Mouse (Mus musculus): ENCODE measurements around the gene Rhbdf2. TPM values are rescaled to one million over a fixed set of nuclear protein-coding genes. Genes with fewer than 3 reads are reported as not detected.
"Not testable (repeated sequence)": the region's sequence is repeated elsewhere in the genome, so short reads cannot be mapped to it uniquely, and the experiment has no call there.

Gene Rhbdf2
- polyA plus RNA-seq, 1 experiment, result 4.4 TPM

DNA sequence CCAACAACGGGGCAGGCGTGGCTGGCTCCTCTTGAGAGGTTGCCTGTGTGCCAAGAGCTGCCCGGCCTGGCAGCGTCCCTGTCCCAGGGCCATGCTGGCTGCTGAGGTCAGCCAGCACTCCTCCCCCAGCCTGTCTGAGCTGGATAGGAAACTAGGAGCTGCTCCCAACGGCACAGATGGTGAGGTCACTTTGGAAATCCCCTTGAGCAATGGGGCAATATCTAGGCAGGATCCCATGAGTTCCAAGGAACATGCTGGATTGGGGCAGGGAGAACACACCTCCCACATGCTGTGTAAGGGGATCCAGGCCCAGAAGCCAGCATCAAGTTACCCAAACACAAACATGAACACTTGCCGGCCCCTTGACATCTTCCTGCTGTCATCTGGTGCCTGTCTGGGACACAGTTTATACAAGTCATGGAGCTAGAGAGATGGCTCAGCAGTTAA is 5.5 kb downstream of the Rhbdf2 start:
- H3K27ac ChIP-seq (replicated peaks; ENCODE audit: low read depth, low read length), result peak overlapping the region; percentile 51
- H3K4me3 ChIP-seq (ENCODE audit: insufficient read depth, low read depth, low read length), result 0 out of 2 replicates have a peak overlapping the region, but pooled peaks have one; percentile 1
- H3K4me1 ChIP-seq (ENCODE audit: control insufficient read depth, insufficient read depth, insufficient read length, low read length), result peaks cover 63% of the 10 kb centered on the region

DNA sequence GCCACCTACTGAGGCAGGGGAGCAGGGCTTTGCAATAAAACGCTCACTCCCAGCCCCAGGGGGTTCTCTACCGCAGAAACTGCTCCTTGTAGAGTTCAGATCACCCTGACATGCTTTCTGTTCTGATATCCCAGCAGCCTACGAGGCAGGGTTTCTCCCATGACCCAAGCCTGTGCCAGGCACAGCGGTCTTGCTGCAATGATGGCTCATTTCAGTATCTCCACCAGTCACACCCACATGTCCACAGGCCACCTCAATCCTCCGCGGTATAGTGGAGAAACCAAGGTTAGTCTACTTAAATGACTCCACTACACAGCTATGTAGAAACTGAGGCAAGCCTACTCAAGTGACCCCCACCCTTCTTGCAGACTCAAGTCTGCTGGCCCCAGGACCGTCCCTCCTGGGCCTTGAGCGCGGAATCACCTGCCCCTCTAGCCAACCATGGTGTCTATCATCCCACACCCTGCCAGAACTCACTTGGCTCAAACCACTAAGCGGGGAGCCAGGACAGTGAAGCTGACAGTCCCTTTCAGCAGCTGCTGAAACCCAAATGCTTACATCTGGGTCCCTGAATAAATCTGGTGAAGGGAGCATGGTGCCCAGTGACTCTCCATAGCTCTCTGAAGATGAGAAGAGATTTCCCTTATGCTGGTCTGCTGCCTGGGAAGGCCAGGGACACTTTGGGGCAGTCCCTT is 6.1 kb downstream of the Rhbdf2 start:
- Histone ChIP-seq H3K27ac (replicated peaks; ENCODE audit: low read depth, low read length) (peak overlapping the region; percentile 51), H3K4me3 (ENCODE audit: insufficient read depth, low read depth, low read length) (no peak overlapping the region; the same call in 1 of the 2 replicates), H3K4me1 (ENCODE audit: control insufficient read depth, insufficient read depth, insufficient read length, low read length) (peaks cover 65% of the 10 kb centered on the region)

DNA sequence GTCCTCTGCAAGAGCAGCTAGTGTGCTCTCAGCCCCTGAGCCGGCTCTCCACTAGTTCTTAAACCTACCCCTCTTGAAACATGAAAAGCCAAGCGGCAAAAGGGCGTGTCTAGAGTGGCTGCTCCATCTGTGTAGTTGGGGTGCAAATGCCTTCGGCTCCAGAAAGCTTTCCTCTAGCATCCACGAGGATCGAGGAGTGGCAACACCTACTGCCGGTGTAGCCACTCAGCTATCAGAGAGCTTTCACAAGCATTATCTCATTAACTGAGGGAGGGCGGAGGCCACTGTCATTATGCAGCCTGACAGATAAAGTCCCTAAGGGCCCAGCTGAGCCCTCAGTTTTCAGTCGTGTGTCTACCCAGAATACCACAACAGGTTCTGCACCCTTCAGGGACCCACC is 6.7 kb downstream of the Rhbdf2 start:
- no peak overlapping the region for H3K4me3 ChIP-seq (ENCODE audit: insufficient read depth, low read depth, low read length)
- no peak overlapping the region for H3K27ac ChIP-seq (replicated peaks; ENCODE audit: low read depth, low read length)

GRCm38 (mm10) chr11:116619561-116619960 is 7.3 kb downstream of the Rhbdf2 start:
- no peak overlapping the region for H3K4me3 ChIP-seq (ENCODE audit: insufficient read depth, low read depth, low read length)
- 0 out of 2 replicates have a peak overlapping the region, but pooled peaks have one; percentile 3 for H3K27ac ChIP-seq (replicated peaks; ENCODE audit: low read depth, low read length)
- peaks cover 68% of the 10 kb centered on the region for H3K4me1 ChIP-seq (ENCODE audit: control insufficient read depth, insufficient read depth, insufficient read length, low read length)

More for the DNA sequence above, 6.7 kb downstream of the Rhbdf2 start:
- peaks cover 68% of the 10 kb centered on the region for H3K4me1 ChIP-seq (ENCODE audit: control insufficient read depth, insufficient read depth, insufficient read length, low read length)

DNA sequence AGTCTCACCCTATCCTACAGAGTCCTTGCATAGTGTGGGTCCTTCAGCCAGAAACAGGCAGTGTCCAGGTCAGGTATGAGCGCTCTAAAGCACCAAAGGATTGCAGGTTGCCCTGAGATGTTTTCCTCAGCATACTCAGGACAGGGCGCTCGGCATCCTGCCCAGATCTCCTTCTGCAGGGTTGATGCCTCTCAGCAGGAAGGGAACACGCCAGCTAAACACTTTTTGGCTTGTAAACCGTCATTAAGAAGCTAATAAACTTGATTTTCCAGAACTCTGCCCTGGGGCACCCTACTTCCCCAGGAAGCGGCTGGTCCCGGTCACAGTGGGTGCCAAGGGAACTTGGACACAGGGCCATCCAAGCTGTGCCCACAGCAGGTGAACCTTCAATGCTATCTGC is 7.7 kb downstream of the Rhbdf2 start:
- H3K4me3 ChIP-seq (ENCODE audit: insufficient read depth, low read depth, low read length), result no peak overlapping the region
- H3K27ac ChIP-seq (replicated peaks; ENCODE audit: low read depth, low read length), result 0 out of 2 replicates have a peak overlapping the region, but pooled peaks have one; percentile 3
- peaks cover 68% of the 10 kb centered on the region for H3K4me1 ChIP-seq (ENCODE audit: control insufficient read depth, insufficient read depth, insufficient read length, low read length)

- Histone ChIP-seq H3K27ac (replicated peaks; ENCODE audit: low read depth, low read length) (no peak overlapping the region), H3K4me1 (ENCODE audit: control insufficient read depth, insufficient read depth, insufficient read length, low read length) (peaks cover 68% of the 10 kb centered on the region), H3K4me3 (ENCODE audit: insufficient read depth, low read depth, low read length) (no peak overlapping the region)
These were observed 8.2 kb downstream of the Rhbdf2 start for GRCm38 (mm10) chr11:116618666-116619065.

- peaks cover 65% of the 10 kb centered on the region for H3K4me1 ChIP-seq (ENCODE audit: control insufficient read depth, insufficient read depth, insufficient read length, low read length)
- no peak overlapping the region for H3K27ac ChIP-seq (replicated peaks; ENCODE audit: low read depth, low read length)
- H3K4me3 ChIP-seq (ENCODE audit: insufficient read depth, low read depth, low read length), result no peak overlapping the region
These were observed 9.2 kb downstream of the Rhbdf2 start for GRCm38 (mm10) chr11:116617641-116618040.

DNA sequence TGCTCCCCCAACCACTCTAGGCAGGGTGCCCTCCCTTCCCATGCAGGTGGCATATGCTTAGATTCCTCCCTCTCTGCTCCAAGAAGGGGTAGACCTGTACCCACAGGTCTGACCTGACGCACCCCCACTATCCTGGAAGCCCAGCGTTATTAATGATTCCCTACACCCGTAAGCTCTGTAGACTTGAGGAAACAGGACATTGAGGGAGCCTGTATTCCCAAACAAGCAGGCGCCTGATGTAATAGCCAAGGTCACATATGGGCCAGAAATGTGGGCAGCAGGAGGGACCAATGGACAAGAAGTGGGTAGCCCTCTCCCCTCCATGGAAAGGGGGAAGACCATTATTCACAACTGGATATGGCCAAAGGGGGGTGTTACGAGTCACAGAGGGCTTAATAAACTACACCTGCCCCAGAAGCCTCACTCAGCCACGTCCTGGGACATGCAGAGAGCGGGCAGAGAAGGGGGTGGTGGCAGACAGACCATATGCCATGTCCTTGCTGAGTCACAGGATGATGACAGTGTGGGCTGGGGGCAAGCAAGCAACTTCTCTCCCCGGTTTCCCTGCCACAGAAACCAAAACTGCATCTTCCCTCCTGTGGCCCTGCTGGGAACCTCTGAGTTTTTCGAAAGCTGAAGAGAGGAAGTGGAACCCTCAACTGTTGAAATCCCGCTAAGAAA is 10.2 kb downstream of the Rhbdf2 start:
- peak overlapping the region; percentile 81 for H3K27ac ChIP-seq (replicated peaks; ENCODE audit: low read depth, low read length)
- peak overlapping the region; percentile 17; the same call in 1 of the 2 replicates for H3K4me3 ChIP-seq (ENCODE audit: insufficient read depth, low read depth, low read length)
- peaks cover 54% of the 10 kb centered on the region for H3K4me1 ChIP-seq (ENCODE audit: control insufficient read depth, insufficient read depth, insufficient read length, low read length)

- H3K4me3 ChIP-seq (ENCODE audit: insufficient read depth, low read depth, low read length), result peak overlapping the region; percentile 34; the same call in 1 of the 2 replicates
- peaks cover 50% of the 10 kb centered on the region for H3K4me1 ChIP-seq (ENCODE audit: control insufficient read depth, insufficient read depth, insufficient read length, low read length)
- H3K27ac ChIP-seq (replicated peaks; ENCODE audit: low read depth, low read length), result peak overlapping the region; percentile 88
These were observed 10.9 kb downstream of the Rhbdf2 start for GRCm38 (mm10) chr11:116615735-116616437.

GRCm38 (mm10) chr11:116613234-116613633 is 13.6 kb downstream of the Rhbdf2 start:
- H3K4me1 ChIP-seq (ENCODE audit: control insufficient read depth, insufficient read depth, insufficient read length, low read length), result peaks cover 27% of the 10 kb centered on the region
- H3K27ac ChIP-seq (replicated peaks; ENCODE audit: low read depth, low read length), result no peak overlapping the region
- no peak overlapping the region for H3K4me3 ChIP-seq (ENCODE audit: insufficient read depth, low read depth, low read length)

DNA sequence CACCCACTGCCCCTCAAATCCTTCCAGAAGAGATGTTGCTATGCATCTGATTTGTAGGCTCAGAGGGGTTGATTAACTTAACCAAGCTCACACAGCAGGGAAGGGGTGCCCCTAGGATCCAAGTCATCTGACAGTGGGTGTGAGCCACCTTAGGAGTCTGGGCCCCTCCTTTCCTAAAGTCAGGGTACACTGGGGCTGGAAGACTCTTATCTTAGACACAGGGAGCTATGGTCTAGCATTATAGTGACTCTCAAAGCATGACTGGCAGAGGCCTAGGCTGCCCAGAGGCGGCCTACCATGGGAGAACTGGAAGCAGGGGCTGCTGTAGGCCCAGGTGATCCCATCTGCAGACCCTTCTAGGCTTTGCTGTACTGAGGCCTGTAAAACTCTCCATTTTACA is 14.3 kb downstream of the Rhbdf2 start:
- Histone ChIP-seq H3K4me3 (ENCODE audit: insufficient read depth, low read depth, low read length) (no peak overlapping the region), H3K27ac (replicated peaks; ENCODE audit: low read depth, low read length) (no peak overlapping the region), H3K4me1 (ENCODE audit: control insufficient read depth, insufficient read depth, insufficient read length, low read length) (peaks cover 20% of the 10 kb centered on the region)

GRCm38 (mm10) chr11:116611883-116612282 is 14.9 kb downstream of the Rhbdf2 start:
- Histone ChIP-seq H3K4me1 (ENCODE audit: control insufficient read depth, insufficient read depth, insufficient read length, low read length) (peaks cover 14% of the 10 kb centered on the region), H3K4me3 (ENCODE audit: insufficient read depth, low read depth, low read length) (no peak overlapping the region), H3K27ac (replicated peaks; ENCODE audit: low read depth, low read length) (no peak overlapping the region)

- not testable (repeated sequence) for H3K4me1 ChIP-seq (ENCODE audit: control insufficient read depth, insufficient read depth, insufficient read length, low read length); H3K27ac ChIP-seq (replicated peaks; ENCODE audit: low read depth, low read length); H3K4me3 ChIP-seq (ENCODE audit: insufficient read depth, low read depth, low read length)
These were observed 15.7 kb downstream of the Rhbdf2 start for GRCm38 (mm10) chr11:116611168-116611567.

- Histone ChIP-seq H3K27ac (replicated peaks; ENCODE audit: low read depth, low read length) (no peak overlapping the region), H3K4me1 (ENCODE audit: control insufficient read depth, insufficient read depth, insufficient read length, low read length) (peaks cover 3% of the 10 kb centered on the region; the same call in 1 of the 2 replicates), H3K4me3 (ENCODE audit: insufficient read depth, low read depth, low read length) (no peak overlapping the region)
These were observed 16.7 kb downstream of the Rhbdf2 start for GRCm38 (mm10) chr11:116609965-116610630.

- no peak overlapping the region for H3K4me3 ChIP-seq (ENCODE audit: insufficient read depth, low read depth, low read length)
- H3K4me1 ChIP-seq (ENCODE audit: control insufficient read depth, insufficient read depth, insufficient read length, low read length), result no peaks in the 10 kb centered on the region; the same call in 1 of the 2 replicates
These were observed 19.1 kb downstream of the Rhbdf2 start for GRCm38 (mm10) chr11:116607717-116608116.

More at GRCm38 (mm10) chr11:116607717-116608116, 19.1 kb downstream of the Rhbdf2 start:
- H3K27ac ChIP-seq (replicated peaks; ENCODE audit: low read depth, low read length), result no peak overlapping the region

Data from brown adipose tissue, adult 24 weeks (tissue).